Mouse (Mus musculus): ENCODE measurements around the gene Pik3c2g. TPM values are rescaled to one million over a fixed set of nuclear protein-coding genes. Genes with fewer than 3 reads are reported as not detected.

Pik3c2g gene
- total and polyA plus RNA-seq, 3 experiments = not detected

- peak; percentile 5 for DNase-seq (ENCODE audit: low read depth, low spot score)
Measured at GRCm38 (mm10) chr6:139874418-139875176, 287.6 kb downstream of the Pik3c2g start.

GRCm38 (mm10) chr6:139876691-139877090 is 289.7 kb downstream of the Pik3c2g start:
- H3K79me2 ChIP-seq (ENCODE audit: control insufficient read depth, insufficient read depth, low read length, poor library complexity) = no peaks in the 10 kb centered on the region
- no peak for DNase-seq (ENCODE audit: low read depth, low spot score)
- no peak overlapping the region for H3K9ac ChIP-seq (ENCODE audit: control insufficient read depth, low read depth, low read length, poor library complexity, severe bottlenecking)
- no peaks in the 10 kb centered on the region for H3K9me3 ChIP-seq (replicated peaks; ENCODE audit: insufficient read depth, low read length)
- no peaks in the 10 kb centered on the region for H3K27me3 ChIP-seq (ENCODE audit: control insufficient read depth in 1 of 2, insufficient read depth in 2 of 2, low read length in 2 of 2)
- no peak overlapping the region for H3K27ac ChIP-seq (ENCODE audit: control insufficient read depth, low read depth, low read length)
- TF ChIP-seq POLR2AphosphoS5 (IDR thresholded peaks at IDR 0.05; ENCODE audit: borderline replicate concordance, low read depth, low read length) (no peak), MAX (IDR thresholded peaks at IDR 0.05; ENCODE audit: low read length) (no peak), KAT2A (conservative IDR thresholded peaks at IDR 0.05; ENCODE audit: low read depth, low read length) (no peak), USF2 (IDR thresholded peaks at IDR 0.05; ENCODE audit: borderline replicate concordance in 1 of 2, insufficient read depth in 1 of 2, low read depth in 1 of 2, low read length in 2 of 2) (no peak), RAD21 (IDR thresholded peaks at IDR 0.05; ENCODE audit: low read depth, low read length) (no peak), CTCF (IDR thresholded peaks at IDR 0.05 in 2 of 3, conservative IDR thresholded peaks at IDR 0.05 in 1 of 3; ENCODE audit: control insufficient read depth in 1 of 3, insufficient read depth in 1 of 3, low read depth in 2 of 3, low read length in 3 of 3, poor library complexity in 1 of 3, severe bottlenecking in 1 of 3) (no peak)
- no peaks in the 10 kb centered on the region for H3K4me1 ChIP-seq (ENCODE audit: control insufficient read depth in 1 of 2, insufficient read depth in 2 of 2, low read length in 2 of 2)
- no peaks in the 10 kb centered on the region for H3K36me3 ChIP-seq (ENCODE audit: control insufficient read depth in 1 of 2, insufficient read depth in 2 of 2, low read length in 2 of 2)
- no peak overlapping the region for H3K4me3 ChIP-seq (ENCODE audit: control insufficient read depth in 1 of 2, insufficient read depth in 1 of 2, low read depth in 2 of 2, low read length in 2 of 2)

More at GRCm38 (mm10) chr6:139874418-139875176, 287.6 kb downstream of the Pik3c2g start:
- Histone ChIP-seq H3K27me3 (ENCODE audit: control insufficient read depth in 1 of 2, insufficient read depth in 2 of 2, low read length in 2 of 2) (no peaks in the 10 kb centered on the region), H3K9me3 (replicated peaks; ENCODE audit: insufficient read depth, low read length) (no peaks in the 10 kb centered on the region), H3K4me1 (ENCODE audit: control insufficient read depth in 1 of 2, insufficient read depth in 2 of 2, low read length in 2 of 2) (no peaks in the 10 kb centered on the region), H3K79me2 (ENCODE audit: control insufficient read depth, insufficient read depth, low read length, poor library complexity) (no peaks in the 10 kb centered on the region), H3K9ac (ENCODE audit: control insufficient read depth, low read depth, low read length, poor library complexity, severe bottlenecking) (no peak overlapping the region), H3K36me3 (ENCODE audit: control insufficient read depth in 1 of 2, insufficient read depth in 2 of 2, low read length in 2 of 2) (no peaks in the 10 kb centered on the region), H3K27ac (ENCODE audit: control insufficient read depth, low read depth, low read length) (no peak overlapping the region), H3K4me3 (ENCODE audit: control insufficient read depth in 1 of 2, insufficient read depth in 1 of 2, low read depth in 2 of 2, low read length in 2 of 2) (no peak overlapping the region)
- TF ChIP-seq SMC3 (IDR thresholded peaks at IDR 0.05; ENCODE audit: low read depth, low read length) (no peak), USF2 (IDR thresholded peaks at IDR 0.05; ENCODE audit: borderline replicate concordance in 1 of 2, insufficient read depth in 1 of 2, low read depth in 1 of 2, low read length in 2 of 2) (no peak), POLR2A (IDR thresholded peaks at IDR 0.05; ENCODE audit: control insufficient read depth in 1 of 2, insufficient read depth in 1 of 2, low read depth in 1 of 2, low read length in 2 of 2, poor library complexity in 1 of 2) (no peak), CTCF (IDR thresholded peaks at IDR 0.05 in 2 of 3, conservative IDR thresholded peaks at IDR 0.05 in 1 of 3; ENCODE audit: control insufficient read depth in 1 of 3, insufficient read depth in 1 of 3, low read depth in 2 of 3, low read length in 3 of 3, poor library complexity in 1 of 3, severe bottlenecking in 1 of 3) (peak in 2 of 3 experiments; percentile 5 to 27; a peak in 1 of 6 replicates), E2F4 (IDR thresholded peaks at IDR 0.05; ENCODE audit: borderline replicate concordance, low read depth, low read length) (no peak)

- no peaks in the 10 kb centered on the region for H3K79me2 ChIP-seq (ENCODE audit: control insufficient read depth, insufficient read depth, low read length, poor library complexity)
- H3K9me3 ChIP-seq (replicated peaks; ENCODE audit: insufficient read depth, low read length) = no peaks in the 10 kb centered on the region
- no peak for DNase-seq (ENCODE audit: low read depth, low spot score)
- no peaks in the 10 kb centered on the region for H3K36me3 ChIP-seq (ENCODE audit: control insufficient read depth in 1 of 2, insufficient read depth in 2 of 2, low read length in 2 of 2)
- H3K27me3 ChIP-seq (ENCODE audit: control insufficient read depth in 1 of 2, insufficient read depth in 2 of 2, low read length in 2 of 2) = no peaks in the 10 kb centered on the region
- H3K27ac ChIP-seq (ENCODE audit: control insufficient read depth, low read depth, low read length) = no peak overlapping the region
- no peak overlapping the region for H3K9ac ChIP-seq (ENCODE audit: control insufficient read depth, low read depth, low read length, poor library complexity, severe bottlenecking)
- no peak overlapping the region for H3K4me3 ChIP-seq (ENCODE audit: control insufficient read depth in 1 of 2, insufficient read depth in 1 of 2, low read depth in 2 of 2, low read length in 2 of 2)
- no peaks in the 10 kb centered on the region for H3K4me1 ChIP-seq (ENCODE audit: control insufficient read depth in 1 of 2, insufficient read depth in 2 of 2, low read length in 2 of 2)
- TF ChIP-seq ETS1 (IDR thresholded peaks at IDR 0.05; ENCODE audit: low read depth, low read length) = no peak
- TF ChIP-seq TAL1 (IDR thresholded peaks at IDR 0.05; ENCODE audit: low read length) = no peak
- no peak for TF ChIP-seq TCF12 (IDR thresholded peaks at IDR 0.05; ENCODE audit: low read depth, low read length)
- no peak for TF ChIP-seq SMC3 (IDR thresholded peaks at IDR 0.05; ENCODE audit: low read depth, low read length)
- TF ChIP-seq MAX (IDR thresholded peaks at IDR 0.05; ENCODE audit: low read length) = no peak
- TF ChIP-seq MAFK (IDR thresholded peaks at IDR 0.05; ENCODE audit: borderline replicate concordance, low read depth, low read length) = no peak
- no peak for TF ChIP-seq HCFC1 (IDR thresholded peaks at IDR 0.05; ENCODE audit: low read depth, low read length)
- no peak for TF ChIP-seq JUND (IDR thresholded peaks at IDR 0.05; ENCODE audit: low read depth, low read length)
- no peak for TF ChIP-seq NELFE (IDR thresholded peaks at IDR 0.05; ENCODE audit: low read depth, low read length)
- no peak for TF ChIP-seq TBP (IDR thresholded peaks at IDR 0.05; ENCODE audit: low read depth, low read length)
- TF ChIP-seq ZNF384 (IDR thresholded peaks at IDR 0.05; ENCODE audit: low read depth, low read length) = no peak
- TF ChIP-seq MYC (IDR thresholded peaks at IDR 0.05; ENCODE audit: low read depth, low read length) = no peak
- no peak for TF ChIP-seq SIN3A (IDR thresholded peaks at IDR 0.05; ENCODE audit: low read length)
- TF ChIP-seq POLR2A (IDR thresholded peaks at IDR 0.05; ENCODE audit: control insufficient read depth in 1 of 2, insufficient read depth in 1 of 2, low read depth in 1 of 2, low read length in 2 of 2, poor library complexity in 1 of 2) = no peak
- TF ChIP-seq POLR2AphosphoS5 (IDR thresholded peaks at IDR 0.05; ENCODE audit: borderline replicate concordance, low read depth, low read length) = no peak
- TF ChIP-seq CHD2 (IDR thresholded peaks at IDR 0.05; ENCODE audit: low read length) = no peak
Measured at GRCm38 (mm10) chr6:139877476-139878361, 290.7 kb downstream of the Pik3c2g start.

All from MEL (cell line).